Mouse (Mus musculus) myocyte (in vitro differentiated cells): ENCODE results near the gene Pskh1.

Source experiments
- CEBPB ChIP-seq: IDR thresholded peaks from 2 replicates; pipeline ENCODE4 v1.6.1; 2011; ENCODE audit warnings: mild to moderate bottlenecking, moderate library complexity; ENCODE audit not compliant: poor library complexity, insufficient read depth, severe bottlenecking
- E2F4 ChIP-seq: IDR thresholded peaks from one replicate; pipeline ENCODE4 v1.6.1; 2011; ENCODE audit warnings: mild to moderate bottlenecking, control low read depth, moderate library complexity; ENCODE audit not compliant: insufficient read depth
- MYOD1 ChIP-seq, 3 experiments: IDR thresholded peaks; one replicate each; pipeline ENCODE4 v1.6.1; 2011; ENCODE audit warnings: control low read depth in 2 of 3, low read depth in 2 of 3, mild to moderate bottlenecking in 2 of 3, moderate library complexity in 1 of 3; ENCODE audit not compliant: insufficient read length in 2 of 3, control insufficient read depth in 1 of 3
- POLR2A ChIP-seq: IDR thresholded peaks from one replicate; pipeline ENCODE4 v1.6.1; 2011; ENCODE audit warnings: low read depth, mild to moderate bottlenecking, control low read depth, moderate library complexity; ENCODE audit not compliant: insufficient read length
- USF1 ChIP-seq: IDR thresholded peaks from one replicate; pipeline ENCODE4 v1.6.1; 2011; ENCODE audit warnings: low read depth, mild to moderate bottlenecking, control low read depth, moderate library complexity

GRCm38 (mm10) chr8:105935863-105936603 lies 35.8 kb downstream of the Pskh1 start:
- TF ChIP-seq USF1 (no peak), POLR2A (no peak), CEBPB (no peak), MYOD1 (IDR thresholded peaks at IDR 0.05; ENCODE audit: control insufficient read depth in 1 of 3, insufficient read length in 2 of 3, low read depth in 2 of 3) (no peak), E2F4 (no peak)
